ENCODE assay signal across 8 mouse cellular contexts in the genomic region with DNA sequence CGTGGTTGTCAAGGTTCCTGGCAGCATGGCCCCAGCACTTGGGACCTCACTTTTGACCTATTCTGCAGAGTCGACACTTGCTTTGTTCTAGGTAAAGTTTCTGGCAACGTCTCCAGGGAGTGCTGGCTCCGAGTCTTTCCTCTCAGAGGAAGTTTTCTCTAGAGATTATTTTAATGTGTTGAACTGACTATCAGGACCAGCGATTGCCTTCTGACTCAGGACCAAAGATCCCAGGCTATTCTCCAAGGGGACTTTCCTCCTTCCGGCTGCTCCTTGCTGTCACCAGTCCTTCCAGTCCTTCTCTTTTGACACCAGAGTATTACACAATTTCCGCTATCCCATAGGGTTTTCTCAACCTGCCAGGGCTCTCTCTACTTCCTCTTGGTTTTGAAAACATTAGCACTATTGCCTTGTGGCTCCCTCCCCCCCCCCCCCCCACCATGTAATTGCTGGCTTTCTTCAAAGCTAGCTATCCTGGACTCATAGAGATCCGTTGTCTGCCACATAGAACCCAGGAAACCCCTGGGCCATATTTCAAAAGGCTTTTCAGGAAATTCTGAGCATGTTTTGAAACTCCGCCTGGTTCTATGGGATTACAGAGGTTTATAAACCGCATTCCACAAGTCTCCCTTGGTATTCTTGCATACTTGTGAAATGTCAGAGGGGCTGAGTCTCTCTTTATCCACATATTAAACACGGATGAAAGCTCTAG.
DNase-seq lines count a peak whose midpoint lies in the region; ATAC-seq and TF ChIP-seq lines count a peak whose summit lies in the region.

No protein-coding gene starts in this region.

- H3K4me1 ChIP-seq in embryonic facial prominence, embryonic 15.5 days: peaks cover 52% of the 10 kb centered on the region
- peaks cover 12% of the 10 kb centered on the region; the same call in 1 of the 2 replicates for H3K4me1 ChIP-seq in lung, postnatal 0 days (ENCODE audit: insufficient read depth, low read depth, low read length)

- DNase-seq in adrenal gland, postnatal 14 days: peak; percentile 25
- peak; percentile 26 to 47 for DNase-seq in heart, postnatal 36 days
- DNase-seq in lung, postnatal 0 days (ENCODE audit: low spot score): peak; percentile 94
- DNase-seq in thymus, postnatal 25 days: no peak
- no peak for DNase-seq in cerebellum, postnatal 36 days
- DNase-seq in layer of hippocampus, adult 18-20 months (ENCODE audit: low spot score in 2 of 2): no peak
- DNase-seq in thymus, postnatal 10 days (ENCODE audit: low spot score in 2 of 2): no peak

- H3K4me2 ChIP-seq in embryonic facial prominence, embryonic 15.5 days (replicated peaks): no peak overlapping the region
- H3K4me2 ChIP-seq in lung, postnatal 0 days (replicated peaks; ENCODE audit: low read depth, low read length): no peak overlapping the region

- ATAC-seq in embryonic facial prominence, embryonic 15.5 days (ENCODE audit: insufficient number of reproducible peaks, low FRiP score, low TSS enrichment, low read depth): peak; percentile 32
- ATAC-seq in lung, postnatal 0 days: peak; percentile 82

- H3K9me3 ChIP-seq in embryonic facial prominence, embryonic 15.5 days (replicated peaks): no peaks in the 10 kb centered on the region
- H3K9me3 ChIP-seq in lung, postnatal 0 days (ENCODE audit: low read length): no peaks in the 10 kb centered on the region

- TF ChIP-seq EP300 in lung, postnatal 0 days (IDR thresholded peaks at IDR 0.05): peak; percentile 74

- H3K4me3 ChIP-seq in embryonic facial prominence, embryonic 15.5 days (replicated peaks): no peak overlapping the region
- no peak overlapping the region for H3K4me3 ChIP-seq in lung, postnatal 0 days (ENCODE audit: low read depth, low read length)

- no peaks in the 10 kb centered on the region for H3K27me3 ChIP-seq in embryonic facial prominence, embryonic 15.5 days
- H3K27me3 ChIP-seq in lung, postnatal 0 days (replicated peaks; ENCODE audit: insufficient read depth, low read length): no peaks in the 10 kb centered on the region

- H3K36me3 ChIP-seq in embryonic facial prominence, embryonic 15.5 days: peaks cover 18% of the 10 kb centered on the region
- no peaks in the 10 kb centered on the region for H3K36me3 ChIP-seq in lung, postnatal 0 days (ENCODE audit: insufficient read depth, low read length)

- no peak overlapping the region for H3K9ac ChIP-seq in embryonic facial prominence, embryonic 15.5 days
- H3K9ac ChIP-seq in lung, postnatal 0 days (replicated peaks; ENCODE audit: low read depth): no peak overlapping the region

- intact Hi-C loops in heart, postnatal 36 days (cut with DNase I): no loop called here

- no peak for TF ChIP-seq CTCF in lung, postnatal 0 days (IDR thresholded peaks at IDR 0.05)

- peak overlapping the region; percentile 76 for H3K27ac ChIP-seq in embryonic facial prominence, embryonic 15.5 days (replicated peaks)
- peak overlapping the region; percentile 62 for H3K27ac ChIP-seq in lung, postnatal 0 days (ENCODE audit: low read length)

- 17% methylated on average over 11 of the region's 11 CpGs for WGBS in embryonic facial prominence, embryonic 15.5 days
- WGBS in lung, postnatal 0 days: 14% methylated on average over 11 of the region's 11 CpGs

Comparison
In these comparisons a context has a peak if more than half of its experiments do, and no peak if none do; other contexts are left out.
1. DNase-seq: peak in adrenal gland, postnatal 14 days (single experiment), heart, postnatal 36 days (2 of 2) and lung, postnatal 0 days (single experiment); none in thymus, postnatal 25 days (single experiment), cerebellum, postnatal 36 days (0 of 2), layer of hippocampus, adult 18-20 months (0 of 2) and thymus, postnatal 10 days (0 of 2).